8 mouse cellular contexts compared by ENCODE assay signal in genomic region chr17:36205456-36205855, GRCm38 (mm10). TPM values are rescaled to one million over a fixed set of nuclear protein-coding genes. Genes with fewer than 3 reads are reported as not detected.
A peak's percentile ranks its signal among the peaks of the same experiment; 100 is the strongest.
DNase-seq lines count a peak whose midpoint lies in the region; ATAC-seq and TF ChIP-seq lines count a peak whose summit lies in the region.

No protein-coding gene starts in this region.

- no peak for TF ChIP-seq POLR2A in myocyte (IDR thresholded peaks at IDR 0.05; ENCODE audit: insufficient read length, low read depth)

- DNase-seq in left cerebral cortex, adult 2 months (ENCODE audit: extremely low spot score in 1 of 2, low spot score in 2 of 2) = no peak
- DNase-seq in left cerebral cortex, postnatal 4 days = no peak
- DNase-seq in forebrain, embryonic 10.5 days (ENCODE audit: extremely low spot score, low spot score) = peak; percentile 23
- no peak for DNase-seq in hindbrain, postnatal 0 days (ENCODE audit: low spot score)
- no peak for DNase-seq in liver, embryonic 14.5 days (ENCODE audit: low read depth in 3 of 3, low spot score in 3 of 3)
- DNase-seq in left cerebral cortex, postnatal 25 days (ENCODE audit: low spot score in 2 of 2) = no peak
- no peak for DNase-seq in left cerebral cortex, adult 8-10 months (ENCODE audit: low spot score in 2 of 2)

- no peaks in the 10 kb centered on the region for H3K9me3 ChIP-seq in forebrain, embryonic 10.5 days
- H3K9me3 ChIP-seq in hindbrain, postnatal 0 days (ENCODE audit: low read length) = no peaks in the 10 kb centered on the region
- no peaks in the 10 kb centered on the region for H3K9me3 ChIP-seq in liver, embryonic 14.5 days (ENCODE audit: control insufficient read depth, low read length)

- peaks cover 12% of the 10 kb centered on the region for H3K4me1 ChIP-seq in forebrain, embryonic 10.5 days
- H3K4me1 ChIP-seq in hindbrain, postnatal 0 days (ENCODE audit: insufficient read depth, low read length) = no peaks in the 10 kb centered on the region
- H3K4me1 ChIP-seq in liver, embryonic 14.5 days (replicated peaks; ENCODE audit: control insufficient read depth in 2 of 2, insufficient read depth in 2 of 2, low read length in 1 of 2) = no peaks in the 10 kb centered on the region

- 3% methylated on average over 15 of the region's 15 CpGs for WGBS in forebrain, embryonic 10.5 days
- WGBS in hindbrain, postnatal 0 days = 3% methylated on average over 15 of the region's 15 CpGs
- under 1% methylated on average over 15 of the region's 15 CpGs for WGBS in liver, embryonic 14.5 days (ENCODE audit: insufficient replicate concordance)

- intact Hi-C loops in left cerebral cortex, adult 2 months (cut with DNase I) = no loop called here
- intact Hi-C loops in left cerebral cortex, postnatal 4 days (cut with DNase I) = no loop called here
- intact Hi-C loops in left cerebral cortex, postnatal 25 days (cut with DNase I) = no loop called here

- H3K79me2 ChIP-seq in myocyte (ENCODE audit: control insufficient read depth, insufficient read depth) = no peaks in the 10 kb centered on the region

- no peak for TF ChIP-seq CTCF in left cerebral cortex, adult 2 months (IDR thresholded peaks at IDR 0.05)
- TF ChIP-seq CTCF in hindbrain, postnatal 0 days (IDR thresholded peaks at IDR 0.05; ENCODE audit: low read depth) = no peak
- no peak for TF ChIP-seq CTCF in liver, embryonic 14.5 days (IDR thresholded peaks at IDR 0.05; ENCODE audit: low read depth)

- no peaks in the 10 kb centered on the region for H3K36me3 ChIP-seq in forebrain, embryonic 10.5 days (replicated peaks)
- no peaks in the 10 kb centered on the region for H3K36me3 ChIP-seq in hindbrain, postnatal 0 days (ENCODE audit: insufficient read depth, low read length)
- no peaks in the 10 kb centered on the region for H3K36me3 ChIP-seq in liver, embryonic 14.5 days (replicated peaks; ENCODE audit: control insufficient read depth, insufficient read depth, low read depth)
- H3K36me3 ChIP-seq in myocyte (ENCODE audit: control insufficient read depth, insufficient read depth) = no peaks in the 10 kb centered on the region

- peaks cover 92% of the 10 kb centered on the region for H3K27me3 ChIP-seq in forebrain, embryonic 10.5 days (ENCODE audit: poor library complexity, severe bottlenecking)
- peaks cover 22% of the 10 kb centered on the region for H3K27me3 ChIP-seq in hindbrain, postnatal 0 days (ENCODE audit: insufficient read depth, low read length)
- H3K27me3 ChIP-seq in liver, embryonic 14.5 days (ENCODE audit: control insufficient read depth, insufficient read depth, low read length) = peaks cover 15% of the 10 kb centered on the region
- H3K27me3 ChIP-seq in myocyte (ENCODE audit: control insufficient read depth, insufficient read depth, insufficient read length) = peaks cover 11% of the 10 kb centered on the region

- H3K4me2 ChIP-seq in hindbrain, postnatal 0 days (ENCODE audit: low read depth, low read length) = peak overlapping the region; percentile 62
- peak overlapping the region; percentile 53 for H3K4me2 ChIP-seq in liver, embryonic 14.5 days (ENCODE audit: low read depth)
- H3K4me2 ChIP-seq in myocyte (ENCODE audit: low read depth) = peak overlapping the region; percentile 62

- ATAC-seq in hindbrain, postnatal 0 days = 0 out of 2 replicates have a peak, but pooled peaks have one; percentile 4
- ATAC-seq in liver, embryonic 14.5 days (ENCODE audit: insufficient read depth) = no peak

- TF ChIP-seq EP300 in liver, embryonic 14.5 days (IDR thresholded peaks at IDR 0.05; ENCODE audit: low read depth) = no peak

- H3K4me3 ChIP-seq in left cerebral cortex, adult 2 months = peak overlapping the region; percentile 33
- peak overlapping the region; percentile 47 for H3K4me3 ChIP-seq in forebrain, embryonic 10.5 days
- H3K4me3 ChIP-seq in hindbrain, postnatal 0 days (ENCODE audit: low read length) = peak overlapping the region; percentile 32
- H3K4me3 ChIP-seq in liver, embryonic 14.5 days (ENCODE audit: insufficient read depth in 1 of 2, low read depth in 2 of 2, low read length in 2 of 2) = peak overlapping the region; percentile 18 to 23
- no peak overlapping the region for H3K4me3 ChIP-seq in myocyte

- H3ac ChIP-seq in myocyte (ENCODE audit: control insufficient read depth, insufficient read length) = no peak overlapping the region

- H3K9ac ChIP-seq in hindbrain, postnatal 0 days (replicated peaks; ENCODE audit: low read length) = no peak overlapping the region
- H3K9ac ChIP-seq in liver, embryonic 14.5 days (replicated peaks) = no peak overlapping the region

- H3K27ac ChIP-seq in left cerebral cortex, adult 2 months = no peak overlapping the region
- no peak overlapping the region for H3K27ac ChIP-seq in forebrain, embryonic 10.5 days
- H3K27ac ChIP-seq in hindbrain, postnatal 0 days = no peak overlapping the region
- no peak overlapping the region for H3K27ac ChIP-seq in liver, embryonic 14.5 days

TF ChIP-seq in myocyte, 11 proteins besides CTCF, POLR2A, EP300 and RAD21:
- TF ChIP-seq TCF12 (IDR thresholded peaks at IDR 0.05; ENCODE audit: insufficient read depth, poor library complexity, severe bottlenecking) (no peak), MAX (IDR thresholded peaks at IDR 0.05; ENCODE audit: low read depth) (no peak), E2F4 (IDR thresholded peaks at IDR 0.05; ENCODE audit: insufficient read depth) (no peak), POLR2AphosphoS2 (IDR thresholded peaks at IDR 0.05; ENCODE audit: insufficient read length, low read depth) (no peak), MYOD1 (IDR thresholded peaks at IDR 0.05; ENCODE audit: control insufficient read depth in 1 of 3, insufficient read length in 2 of 3, low read depth in 2 of 3) (no peak), MYOG (IDR thresholded peaks at IDR 0.05; ENCODE audit: control insufficient read depth in 1 of 3, insufficient read depth in 1 of 3, insufficient read length in 2 of 3, low read depth in 2 of 3) (no peak), USF1 (IDR thresholded peaks at IDR 0.05; ENCODE audit: low read depth) (no peak), SRF (IDR thresholded peaks at IDR 0.05; ENCODE audit: control insufficient read depth, insufficient read length, low read depth) (no peak), TCF3 (IDR thresholded peaks at IDR 0.05; ENCODE audit: insufficient read length, low read depth) (no peak), REST (IDR thresholded peaks at IDR 0.05; ENCODE audit: insufficient read depth, insufficient read length) (no peak), CEBPB (IDR thresholded peaks at IDR 0.05; ENCODE audit: insufficient read depth, poor library complexity, severe bottlenecking) (no peak)

RNA-seq across cellular contexts. Expression of gene H2-T3, which starts 15.4 kb away (rescaled TPM):
- total RNA-seq in left cerebral cortex, adult 2 months (2021) = not detected
- not detected for total RNA-seq in left cerebral cortex, postnatal 4 days (2021)
- not detected in 2 replicates for polyA plus RNA-seq in forebrain, embryonic 10.5 days (2016; fragmentation: Nextera tagmentation; extraction: Ambion mirVana)
- not detected in 2 replicates for total RNA-seq in hindbrain, postnatal 0 days (2014; rRNA removed)
- polyA plus RNA-seq in hindbrain, postnatal 0 days (2015; fragmentation: Nextera tagmentation; extraction: Ambion mirVana) = not detected in 2 replicates
- not detected in 2 replicates for polyA plus RNA-seq in liver, embryonic 14.5 days (2012; rRNA removed)
- not detected in 2 replicates for polyA plus RNA-seq in liver, embryonic 14.5 days (2014; fragmentation: Nextera tagmentation; extraction: Ambion mirVana)
- not detected for polyA plus RNA-seq in myocyte (2012; fragmentation: generic; extraction: Trizol)
- not detected for total RNA-seq in left cerebral cortex, postnatal 25 days (2021)
- total RNA-seq in left cerebral cortex, adult 8-10 months (2022) = not detected

RNA-seq across cellular contexts. Expression of gene Gm8909, which starts 37.1 kb away (rescaled TPM):
- total RNA-seq in left cerebral cortex, adult 2 months (2021) = not detected
- total RNA-seq in left cerebral cortex, postnatal 4 days (2021) = not detected
- polyA plus RNA-seq in forebrain, embryonic 10.5 days (2016; fragmentation: Nextera tagmentation; extraction: Ambion mirVana) = not detected in 2 replicates
- total RNA-seq in hindbrain, postnatal 0 days (2014; rRNA removed) = not detected in 2 replicates
- 0.28 and 0.35 TPM in 2 replicates for polyA plus RNA-seq in hindbrain, postnatal 0 days (2015; fragmentation: Nextera tagmentation; extraction: Ambion mirVana)
- not detected in 2 replicates for polyA plus RNA-seq in liver, embryonic 14.5 days (2012; rRNA removed)
- polyA plus RNA-seq in liver, embryonic 14.5 days (2014; fragmentation: Nextera tagmentation; extraction: Ambion mirVana) = not detected in 2 replicates
- polyA plus RNA-seq in myocyte (2012; fragmentation: generic; extraction: Trizol) = not detected
- not detected for total RNA-seq in left cerebral cortex, postnatal 25 days (2021)
- total RNA-seq in left cerebral cortex, adult 8-10 months (2022) = not detected

RNA-seq across cellular contexts. Expression of gene Rpp21, which starts 52.4 kb away (rescaled TPM):
- total RNA-seq in left cerebral cortex, adult 2 months (2021) = 10 to 100 TPM; 44.5 to 45.1 TPM
- total RNA-seq in left cerebral cortex, postnatal 4 days (2021) = 10 to 100 TPM; 55.3 to 58.4 TPM
- 94.4 and 98.2 TPM in 2 replicates for polyA plus RNA-seq in forebrain, embryonic 10.5 days (2016; fragmentation: Nextera tagmentation; extraction: Ambion mirVana)
- total RNA-seq in hindbrain, postnatal 0 days (2014; rRNA removed) = 29.8 and 54.6 TPM in 2 replicates
- polyA plus RNA-seq in hindbrain, postnatal 0 days (2015; fragmentation: Nextera tagmentation; extraction: Ambion mirVana) = 154 and 160 TPM in 2 replicates
- 40.1 and 51.8 TPM in 2 replicates for polyA plus RNA-seq in liver, embryonic 14.5 days (2012; rRNA removed)
- polyA plus RNA-seq in liver, embryonic 14.5 days (2014; fragmentation: Nextera tagmentation; extraction: Ambion mirVana) = 77.9 and 84.2 TPM in 2 replicates
- polyA plus RNA-seq in myocyte (2012; fragmentation: generic; extraction: Trizol) = 59.2 TPM
- 10 to 100 TPM; 40.5 to 45.3 TPM for total RNA-seq in left cerebral cortex, postnatal 25 days (2021)
- total RNA-seq in left cerebral cortex, adult 8-10 months (2022) = 10 to 100 TPM; 34.6 to 47.5 (median 38.3) TPM
